Mouse (Mus musculus) neural tube, embryonic 14.5 days (tissue): ENCODE measurements around the gene Relt. TPM values are rescaled to one million over a fixed set of nuclear protein-coding genes. Genes with fewer than 3 reads are reported as not detected.

Experiments
- ATAC-seq: fragments of 200-750 bp; cut with Nextera tagmentation; 2 replicates; pipeline ENCODE4 v1.8.0; 2017; ENCODE audit warnings: low read depth, mild to moderate bottlenecking, moderate TSS enrichment, moderate library complexity
- H3K27ac ChIP-seq: fragments of 300-500 bp; sonication (generic); 2 replicates; pipeline ENCODE4 v1.5.1; 2014; ENCODE audit warnings: low read depth, mild to moderate bottlenecking, control low read depth, low read length, moderate library complexity, mixed read lengths
- H3K27me3 ChIP-seq: fragments of 300-500 bp; sonication (generic); 2 replicates; pipeline ENCODE4 v1.6.1; 2014; ENCODE audit warnings: low read length; ENCODE audit not compliant: control insufficient read depth, insufficient read depth
- H3K36me3 ChIP-seq: fragments of 300-500 bp; sonication (generic); 2 replicates; pipeline ENCODE4 v1.6.1; 2014; ENCODE audit warnings: low read length, mixed read lengths; ENCODE audit not compliant: control insufficient read depth, insufficient read depth
- H3K4me1 ChIP-seq: fragments of 300-500 bp; sonication (generic); 2 replicates; pipeline ENCODE4 v1.6.1; 2014; ENCODE audit warnings: low read length; ENCODE audit not compliant: control insufficient read depth, insufficient read depth
- H3K4me2 ChIP-seq: fragments of 300-500 bp; sonication (generic); 2 replicates; pipeline ENCODE4 v1.6.1; 2014; ENCODE audit warnings: mild to moderate bottlenecking, low read depth, low read length, control low read depth
- H3K4me3 ChIP-seq: fragments of 300-500 bp; sonication (generic); 2 replicates; pipeline ENCODE4 v1.5.1; 2014; ENCODE audit warnings: low read depth, low read length, control low read depth, mixed read lengths
- H3K9ac ChIP-seq: fragments of 300-500 bp; sonication (generic); replicated peaks from 2 replicates; pipeline ENCODE4 v1.6.1; 2014; ENCODE audit warnings: low read depth, mild to moderate bottlenecking, control low read depth, low read length, mixed read lengths
- H3K9me3 ChIP-seq: fragments of 300-500 bp; sonication (generic); 2 replicates; pipeline ENCODE4 v1.6.1; 2016; ENCODE audit warnings: low read length; ENCODE audit not compliant: control insufficient read depth
- WGBS: fragments of 180-500 bp; shearing (Covaris S2); extraction: QIAGEN DNeasy Blood & Tissue Kit; methylation state at CpG from one replicate; pipeline ENCODE4 v1.1.7; 2014; 5-methylcytosine and 5-hydroxymethylcytosine counted together
- polyA plus RNA-seq: library from polyadenylated mRNA; unstranded; fragments of >200 nt; fragmentation: Nextera tagmentation; extraction: Ambion mirVana; gene quantifications from 2 replicates; pipeline ENCODE4 v1.2.1, GENCODE M21; 2014

Gene Relt
- polyA plus RNA-seq, 1 experiment from 2014 or later = 4.1 TPM

- Histone ChIP-seq H3K4me1 (no peaks in the 10 kb centered on the region), H3K36me3 (peaks cover 5% of the 10 kb centered on the region; the same call in 1 of the 2 replicates), H3K9ac (no peak overlapping the region), H3K4me2 (no peak overlapping the region), H3K27ac (no peak overlapping the region), H3K27me3 (no peaks in the 10 kb centered on the region), H3K4me3 (no peak overlapping the region), H3K9me3 (no peaks in the 10 kb centered on the region)
- ATAC-seq = no peak
- WGBS = 75% methylated on average over 4 of the region's 4 CpGs
These were observed 5.3 kb upstream of the Relt start for GRCm38 (mm10) chr7:100868551-100868950.

DNA sequence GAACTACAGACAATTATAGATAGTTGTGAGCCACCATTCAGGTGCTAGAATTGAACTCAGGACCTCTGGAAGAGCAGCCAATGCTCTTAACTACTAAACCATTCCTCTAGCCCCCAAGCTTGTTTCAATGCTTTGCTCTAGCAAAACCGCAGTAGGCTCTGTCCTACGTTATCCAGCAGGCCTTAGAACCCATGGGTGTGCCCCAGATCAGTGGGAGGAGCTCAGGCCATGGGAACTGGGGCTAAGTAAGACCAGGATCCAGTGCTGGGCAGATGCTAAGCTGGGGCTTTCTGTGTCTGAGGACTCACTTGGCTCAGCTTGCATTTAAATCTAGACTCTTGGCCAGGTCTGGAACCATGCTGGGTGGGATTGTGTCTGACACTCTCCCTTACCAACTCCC, 4.3 kb upstream of the Relt start:
- Histone ChIP-seq H3K4me2 (no peak overlapping the region), H3K27ac (no peak overlapping the region), H3K9ac (no peak overlapping the region), H3K27me3 (no peaks in the 10 kb centered on the region), H3K9me3 (no peaks in the 10 kb centered on the region), H3K4me1 (no peaks in the 10 kb centered on the region), H3K4me3 (no peak overlapping the region), H3K36me3 (no peaks in the 10 kb centered on the region)
- WGBS = 67% methylated on average over 2 of the region's 2 CpGs
- no peak for ATAC-seq

DNA sequence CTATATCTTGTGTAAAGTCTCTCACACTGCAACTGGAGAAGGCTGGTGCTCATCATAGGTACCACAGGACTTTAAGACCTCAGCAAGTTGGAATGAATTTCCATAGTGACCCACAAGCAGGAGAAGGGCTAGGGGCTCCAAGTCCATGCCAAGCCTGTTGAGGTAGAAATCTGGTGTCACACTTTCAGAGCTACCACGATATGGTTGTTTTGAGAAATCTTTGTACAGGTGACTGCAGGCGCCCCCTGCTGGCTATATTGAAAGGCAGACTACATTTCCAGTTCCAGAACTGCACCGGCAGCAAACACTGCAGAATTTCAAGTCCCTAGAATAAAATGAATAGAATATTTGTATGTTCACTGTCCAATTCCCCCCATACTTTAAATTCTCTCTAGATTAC, 3.4 kb upstream of the Relt start:
- ATAC-seq = no peak
- H3K4me1 ChIP-seq = peaks cover 5% of the 10 kb centered on the region; the same call in 1 of the 2 replicates
- 11% methylated on average over 3 of the region's 3 CpGs for WGBS

DNA sequence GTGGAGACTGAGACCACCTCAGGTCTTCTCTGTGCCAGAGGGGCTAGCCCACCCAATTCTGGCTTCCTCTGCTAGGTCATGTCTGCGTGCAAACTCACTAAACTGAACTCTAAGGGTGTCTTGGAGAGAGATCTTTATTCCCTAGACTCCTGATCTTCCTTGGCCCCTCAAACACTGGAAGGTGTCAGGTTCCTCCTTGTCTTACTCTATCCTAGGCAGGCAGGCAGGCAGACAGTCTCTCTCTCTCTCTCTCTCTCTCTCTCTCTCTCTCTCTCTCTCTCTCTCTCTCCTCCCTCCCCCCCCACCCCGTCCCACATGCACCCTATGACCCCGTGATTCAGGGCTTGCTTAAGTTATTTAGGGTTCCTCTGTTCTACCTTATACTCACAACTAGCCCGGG, 893 bp downstream of the Relt start:
- no peak overlapping the region for H3K27ac ChIP-seq
- peak overlapping the region; percentile 91 for H3K4me2 ChIP-seq
- no peaks in the 10 kb centered on the region for H3K27me3 ChIP-seq
- H3K4me1 ChIP-seq = peaks cover 5% of the 10 kb centered on the region; the same call in 1 of the 2 replicates
- H3K9me3 ChIP-seq = no peaks in the 10 kb centered on the region
- ATAC-seq = no peak
- peak overlapping the region; percentile 76 for H3K4me3 ChIP-seq
- WGBS = 19% methylated on average over 4 of the region's 4 CpGs
- H3K36me3 ChIP-seq = no peaks in the 10 kb centered on the region
- peak overlapping the region; percentile 78 for H3K9ac ChIP-seq

More for the DNA sequence above, 3.4 kb upstream of the Relt start:
- no peaks in the 10 kb centered on the region for H3K9me3 ChIP-seq
- H3K4me3 ChIP-seq = no peak overlapping the region
- no peak overlapping the region for H3K27ac ChIP-seq
- H3K4me2 ChIP-seq = no peak overlapping the region
- H3K27me3 ChIP-seq = no peaks in the 10 kb centered on the region
- H3K36me3 ChIP-seq = no peaks in the 10 kb centered on the region
- H3K9ac ChIP-seq = no peak overlapping the region

GRCm38 (mm10) chr7:100861209-100861608, 2.0 kb downstream of the Relt start:
- Histone ChIP-seq H3K27me3 (no peaks in the 10 kb centered on the region), H3K9me3 (no peaks in the 10 kb centered on the region), H3K4me1 (peaks cover 5% of the 10 kb centered on the region; the same call in 1 of the 2 replicates), H3K9ac (no peak overlapping the region), H3K36me3 (no peaks in the 10 kb centered on the region), H3K4me3 (no peak overlapping the region), H3K27ac (no peak overlapping the region), H3K4me2 (no peak overlapping the region)
- ATAC-seq = no peak
- WGBS = 91% methylated on average over 5 of the region's 5 CpGs

GRCm38 (mm10) chr7:100860450-100860849, 2.8 kb downstream of the Relt start:
- H3K4me1 ChIP-seq = peaks cover 5% of the 10 kb centered on the region; the same call in 1 of the 2 replicates
- H3K27me3 ChIP-seq = no peaks in the 10 kb centered on the region
- WGBS = 85% methylated on average over 3 of the region's 3 CpGs
- H3K9ac ChIP-seq = no peak overlapping the region
- no peak overlapping the region for H3K4me2 ChIP-seq
- no peak overlapping the region for H3K27ac ChIP-seq
- ATAC-seq = no peak
- no peaks in the 10 kb centered on the region for H3K9me3 ChIP-seq
- no peaks in the 10 kb centered on the region for H3K36me3 ChIP-seq
- no peak overlapping the region for H3K4me3 ChIP-seq

GRCm38 (mm10) chr7:100855795-100856573, 7.3 kb downstream of the Relt start:
- Histone ChIP-seq H3K9ac (no peak overlapping the region), H3K4me2 (no peak overlapping the region), H3K4me1 (peaks cover 13% of the 10 kb centered on the region), H3K36me3 (no peaks in the 10 kb centered on the region), H3K27me3 (no peaks in the 10 kb centered on the region), H3K9me3 (no peaks in the 10 kb centered on the region), H3K4me3 (no peak overlapping the region), H3K27ac (no peak overlapping the region)
- 71% methylated on average over 5 of the region's 5 CpGs for WGBS
- no peak for ATAC-seq

- no peak overlapping the region for H3K4me3 ChIP-seq
- WGBS = 53% methylated on average over 4 of the region's 4 CpGs
- H3K9me3 ChIP-seq = no peaks in the 10 kb centered on the region
- H3K27ac ChIP-seq = no peak overlapping the region
- ATAC-seq = no peak
- no peaks in the 10 kb centered on the region for H3K36me3 ChIP-seq
- H3K4me1 ChIP-seq = peaks cover 15% of the 10 kb centered on the region
- no peak overlapping the region for H3K9ac ChIP-seq
- H3K4me2 ChIP-seq = no peak overlapping the region
- no peaks in the 10 kb centered on the region for H3K27me3 ChIP-seq
These were observed 7.9 kb downstream of the Relt start for GRCm38 (mm10) chr7:100855300-100855699.

GRCm38 (mm10) chr7:100854861-100855260, 8.4 kb downstream of the Relt start:
- H3K27ac ChIP-seq = no peak overlapping the region
- H3K36me3 ChIP-seq = no peaks in the 10 kb centered on the region
- H3K4me3 ChIP-seq = no peak overlapping the region
- H3K9ac ChIP-seq = no peak overlapping the region
- 74% methylated on average over 5 of the region's 5 CpGs for WGBS
- no peak overlapping the region for H3K4me2 ChIP-seq
- ATAC-seq = no peak
- H3K27me3 ChIP-seq = no peaks in the 10 kb centered on the region
- H3K9me3 ChIP-seq = no peaks in the 10 kb centered on the region
- H3K4me1 ChIP-seq = peaks cover 15% of the 10 kb centered on the region
